Mouse (Mus musculus): ENCODE data around the gene Ccdc122.

The Ccdc122 gene

DNA sequence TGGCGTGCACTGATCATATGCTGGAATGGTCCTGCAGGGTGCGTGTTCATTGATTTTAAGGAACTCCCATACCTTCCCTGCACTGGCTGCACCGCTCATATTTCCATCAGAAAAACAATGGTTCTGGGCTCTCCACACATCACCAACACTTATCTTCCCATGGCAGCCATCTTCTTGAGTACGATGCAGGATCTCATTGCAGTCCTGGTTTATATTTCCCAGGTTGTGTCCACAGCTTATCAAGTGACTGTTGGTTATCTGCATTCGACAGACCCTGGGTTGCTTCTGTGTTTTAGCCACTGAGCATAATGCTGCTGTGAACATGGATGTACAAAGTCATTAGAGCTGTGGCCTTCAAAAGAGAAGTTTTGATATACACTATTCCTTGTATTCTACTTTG is 94.0 kb downstream of the Ccdc122 start:
- no peak for DNase-seq (ENCODE audit: low read depth)

DNA sequence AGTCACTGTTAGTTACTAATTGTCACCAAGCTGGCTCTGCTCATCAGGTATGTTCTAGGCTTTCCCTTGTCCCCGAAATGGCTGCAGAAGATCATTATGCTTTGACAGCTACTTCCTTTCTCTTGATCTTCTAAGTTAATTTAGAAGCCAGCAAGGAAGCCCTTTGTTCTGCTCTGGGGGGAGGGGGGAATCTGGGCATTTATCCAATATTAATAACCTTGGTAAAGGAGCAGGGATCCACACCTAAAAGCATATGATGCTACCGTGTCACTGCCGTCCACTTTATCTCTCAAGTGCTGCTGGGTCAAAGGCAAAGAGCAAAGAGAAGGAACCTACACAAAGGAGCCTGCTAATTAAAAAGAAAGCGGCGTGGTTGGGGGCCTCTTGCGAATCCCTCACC is 100.4 kb downstream of the Ccdc122 start:
- no peak for DNase-seq (ENCODE audit: low read depth)

DNA sequence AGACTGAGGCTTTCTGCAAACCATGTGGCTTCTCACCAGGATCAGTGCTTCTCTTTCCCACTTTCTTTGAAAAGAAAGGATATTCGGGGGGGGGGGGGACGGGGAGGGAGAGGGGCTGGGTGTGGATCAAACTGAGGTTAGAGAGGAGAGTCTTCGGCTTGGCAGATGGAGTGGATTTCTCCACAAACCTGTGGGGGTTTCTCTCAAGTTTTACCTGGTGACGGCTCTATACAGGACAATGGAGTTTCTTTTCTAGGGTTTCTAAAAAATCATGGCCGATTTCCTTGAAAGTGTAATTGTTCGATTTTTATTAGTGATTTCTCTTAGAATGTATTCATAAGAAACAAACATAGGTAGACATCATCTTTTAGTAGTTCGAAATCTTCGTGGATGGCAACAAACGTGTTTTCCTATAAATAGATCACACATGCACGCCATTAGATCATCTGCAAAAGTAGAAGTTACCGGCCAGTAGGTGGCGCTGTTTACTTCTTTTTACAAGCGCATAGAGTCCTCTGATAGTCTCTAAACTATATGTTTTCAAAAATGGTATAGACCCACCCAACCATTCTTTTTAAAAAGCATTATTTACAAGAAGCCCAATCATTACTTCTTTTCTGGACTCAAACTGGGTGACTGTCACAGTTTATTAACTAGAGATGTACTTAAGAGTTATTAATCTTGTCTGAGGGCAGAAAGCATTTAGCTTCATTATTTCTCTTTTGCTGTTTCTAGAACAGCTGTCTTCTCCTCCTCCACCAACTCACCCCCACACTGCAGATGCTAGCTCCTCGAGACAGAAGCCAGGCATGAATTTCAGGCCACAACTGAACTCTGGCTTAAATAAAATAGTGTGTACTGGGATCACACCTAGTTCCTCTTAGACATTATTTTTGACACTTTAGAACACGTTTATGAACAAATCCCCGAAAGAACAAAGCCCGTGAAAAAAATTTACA is 105.0 kb downstream of the Ccdc122 start:
- peak; percentile 67 for DNase-seq (ENCODE audit: low read depth)

DNA sequence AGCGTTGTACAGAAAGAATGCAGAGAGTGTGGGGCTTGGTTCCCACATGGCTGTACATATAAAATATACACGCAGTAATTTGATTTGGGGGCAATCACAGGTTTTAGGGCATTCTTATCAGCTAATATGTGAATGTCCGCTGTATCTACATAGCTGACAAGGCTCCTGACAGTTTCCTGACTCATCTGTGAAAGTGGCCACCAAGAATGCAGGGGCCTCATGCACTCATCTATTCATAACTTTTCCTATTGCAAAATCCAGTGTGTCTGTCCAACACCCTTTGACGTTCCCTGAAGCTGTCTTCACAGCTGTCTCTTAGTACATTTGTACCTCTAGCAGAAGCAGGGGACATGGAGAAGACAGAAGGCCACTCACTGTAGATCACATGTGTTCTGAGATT is 108.5 kb downstream of the Ccdc122 start:
- DNase-seq (ENCODE audit: low read depth): no peak

DNA sequence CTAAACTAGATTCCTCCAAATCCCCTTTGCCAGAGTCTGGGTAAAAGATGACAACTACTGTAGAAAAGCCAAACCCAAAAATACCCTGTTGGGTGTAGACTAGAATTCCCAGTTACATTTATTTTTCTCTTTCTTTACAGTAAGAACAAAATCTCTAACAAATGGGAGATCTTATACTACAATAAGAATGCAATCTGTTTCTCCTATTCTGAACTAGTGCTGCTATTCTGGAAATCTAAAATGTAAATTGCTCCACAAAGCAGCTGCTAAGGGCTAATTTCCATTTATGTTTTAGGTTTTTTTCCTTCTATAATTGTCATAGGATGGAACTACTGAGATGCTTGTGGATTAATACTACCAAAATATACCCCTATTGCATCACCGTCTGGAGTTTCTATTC is 111.1 kb downstream of the Ccdc122 start:
- DNase-seq (ENCODE audit: low read depth): no peak

DNA sequence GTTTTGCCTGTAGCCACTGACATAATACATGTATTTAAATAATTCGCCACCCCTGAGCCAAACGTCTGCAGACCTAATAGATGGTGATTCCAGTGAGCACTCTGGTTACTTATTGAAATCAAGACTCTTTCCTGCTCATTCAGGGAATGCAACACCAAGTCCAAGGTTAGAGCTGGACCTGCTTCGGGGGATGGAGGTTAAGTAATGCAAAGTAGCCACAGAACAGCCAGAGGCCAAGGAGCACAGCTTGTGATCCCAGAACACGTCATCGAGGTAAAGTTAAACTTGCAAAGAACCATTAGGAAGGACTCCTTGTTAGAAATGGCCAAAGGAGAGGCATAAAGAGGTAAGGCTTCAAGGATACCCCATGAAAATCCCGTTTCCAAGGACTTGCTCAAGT is 114.0 kb downstream of the Ccdc122 start:
- DNase-seq (ENCODE audit: low read depth): no peak

DNA sequence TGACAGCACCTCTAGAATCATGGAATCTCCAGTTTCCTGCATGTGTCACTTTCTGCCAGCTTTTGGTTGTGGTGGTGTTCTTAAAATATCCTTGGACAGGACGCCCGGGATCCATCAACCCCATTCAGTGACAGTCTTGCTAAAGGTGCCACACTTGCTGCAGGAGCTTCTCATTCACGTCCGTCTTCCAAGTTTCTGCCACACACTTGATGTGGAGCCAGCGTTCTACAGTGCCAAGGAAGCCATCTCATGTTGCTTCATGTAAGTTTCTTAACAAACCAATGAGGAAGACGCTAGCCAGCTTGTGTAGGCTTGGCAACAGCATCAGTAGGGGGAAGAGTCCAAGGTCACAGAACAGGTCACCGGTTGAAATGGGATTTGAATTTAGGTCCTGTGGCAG is 114.9 kb downstream of the Ccdc122 start:
- no peak for DNase-seq (ENCODE audit: low read depth)

DNA sequence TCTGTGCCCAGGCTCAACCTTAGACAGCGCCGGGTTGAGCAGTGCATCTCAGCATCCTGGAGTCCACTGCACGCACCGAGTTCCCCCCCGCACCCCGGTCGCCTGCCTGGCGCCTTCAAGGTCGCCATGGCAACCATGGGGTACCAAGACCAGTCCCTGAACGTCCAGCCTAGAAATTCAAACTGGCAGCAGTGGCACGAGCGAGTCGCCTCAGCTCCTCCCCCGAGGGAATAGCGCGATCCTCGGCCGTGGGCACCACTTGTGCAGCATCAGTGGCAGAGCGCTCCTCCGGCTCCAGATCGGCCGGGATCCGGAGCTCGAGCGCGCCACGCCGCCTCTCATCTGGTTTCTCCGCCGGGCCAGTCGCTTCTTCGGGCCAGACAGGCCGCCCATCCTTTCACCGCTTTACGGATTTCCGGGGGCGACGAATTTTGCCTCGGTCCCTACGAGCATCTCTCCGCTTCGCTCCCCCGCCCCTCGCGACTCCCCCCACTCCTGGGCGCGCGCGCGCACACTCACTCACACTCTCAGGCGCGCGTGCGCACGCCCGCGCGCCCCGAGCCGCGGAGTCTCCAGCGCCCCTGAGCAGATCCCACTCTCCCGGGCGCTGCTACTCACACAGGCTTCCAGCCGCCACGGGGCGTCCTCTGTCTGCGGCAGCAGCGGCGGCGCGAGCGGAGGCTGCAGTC is 119.8 kb downstream of the Ccdc122 start, which contains the start of gene Enox1:
Gene Enox1, plus strand, starts transcription at position 542 of the 689 bp plus-strand sequence.
- no peak for DNase-seq (ENCODE audit: low read depth)

DNA sequence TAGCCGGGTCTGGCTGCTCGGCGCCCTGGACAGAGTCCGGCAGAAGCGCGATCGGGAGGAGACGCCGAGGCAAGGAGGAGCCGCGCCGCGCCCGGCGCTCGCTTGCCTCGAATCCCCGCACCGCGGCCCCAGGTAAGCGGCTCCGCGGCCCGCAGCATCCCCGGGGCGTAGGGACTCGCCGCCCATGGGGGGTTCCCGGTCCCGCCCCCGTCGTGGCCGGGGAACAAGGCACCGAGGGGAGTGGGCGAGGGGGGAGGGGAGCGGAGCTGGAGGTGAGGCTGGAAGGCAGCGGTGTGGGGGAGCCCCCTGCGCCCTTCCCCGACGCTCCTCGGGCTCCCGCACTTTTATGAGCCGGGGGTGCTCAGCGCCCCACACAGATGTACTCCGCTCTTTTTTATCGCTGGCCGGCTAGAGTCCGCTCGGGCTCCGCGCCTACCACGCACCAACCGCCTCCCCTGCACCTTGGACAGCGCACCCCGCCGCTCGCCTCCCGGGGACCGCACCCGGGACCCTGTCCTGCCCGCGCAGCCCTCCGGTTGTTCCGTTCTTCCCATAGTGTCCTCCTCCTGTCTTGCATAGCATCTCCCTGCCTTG is 120.4 kb downstream of the Ccdc122 start:
- DNase-seq (ENCODE audit: low read depth): no peak

DNA sequence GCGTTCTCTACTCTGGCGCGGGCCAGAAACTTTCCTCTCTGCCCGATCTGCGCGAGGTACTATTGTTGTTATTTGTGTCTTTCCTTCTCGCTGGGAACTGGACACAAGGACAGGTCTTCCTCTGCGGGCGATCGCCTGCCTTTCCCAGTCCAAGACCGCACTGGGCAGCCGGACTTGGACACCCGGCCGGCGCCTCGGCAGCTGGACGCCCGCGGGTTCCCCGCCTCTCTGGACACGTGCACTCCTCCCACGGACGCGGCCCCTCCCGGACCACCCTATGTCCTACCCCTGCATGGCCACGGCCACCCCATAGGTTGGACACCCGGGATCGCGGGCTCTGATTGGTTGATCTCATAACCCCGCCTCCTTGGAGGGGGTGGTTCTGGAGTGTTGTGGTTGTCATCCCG is 120.9 kb downstream of the Ccdc122 start:
- DNase-seq (ENCODE audit: low read depth): no peak

DNA sequence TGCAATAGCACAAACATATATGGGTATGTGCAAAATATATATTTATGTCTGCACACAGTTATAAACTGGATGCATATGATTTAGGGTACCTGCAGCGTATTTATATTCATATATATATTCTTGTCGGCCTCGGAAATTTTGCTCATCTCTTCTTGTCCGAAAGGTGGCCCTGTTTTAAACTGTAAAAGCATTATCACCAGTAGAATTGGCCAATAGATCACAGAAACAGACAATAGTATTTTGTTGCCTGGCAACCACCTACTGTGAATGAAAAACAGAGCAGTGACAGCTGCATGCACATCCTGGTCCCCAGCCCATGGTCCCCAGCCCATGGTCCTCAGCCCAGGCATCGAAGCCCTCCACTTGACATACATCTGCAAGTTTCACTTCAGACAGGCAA is 122.8 kb downstream of the Ccdc122 start:
- no peak for DNase-seq (ENCODE audit: low read depth)
